In genomic region chr1:146494681-146495331, GRCm38 (mm10) we compare ENCODE assay signal across 8 mouse cellular contexts. TPM values are rescaled to one million over a fixed set of nuclear protein-coding genes. Genes with fewer than 3 reads are reported as not detected.
DNase-seq lines count a peak whose midpoint lies in the region; ATAC-seq and TF ChIP-seq lines count a peak whose summit lies in the region.

Brinp3 (plus strand) TSS chr1:146494760.

- H3K4me3 ChIP-seq in kidney, postnatal 0 days (replicated peaks; ENCODE audit: low read depth, low read length), result 0 out of 2 replicates have a peak within 1 kb of the TSS, but pooled peaks have one; percentile 3
- peak within 1 kb of the TSS; percentile 34 for H3K4me3 ChIP-seq in hindbrain, embryonic 11.5 days (ENCODE audit: low read depth, low read length)
- H3K4me3 ChIP-seq in limb, embryonic 15.5 days, result peak within 1 kb of the TSS; percentile 19

- H3K4me1 ChIP-seq in kidney, postnatal 0 days (replicated peaks; ENCODE audit: insufficient read depth, low read length), result no peaks in the 10 kb centered on the region
- H3K4me1 ChIP-seq in hindbrain, embryonic 11.5 days (replicated peaks; ENCODE audit: control insufficient read depth, insufficient read depth, low read length), result no peaks in the 10 kb centered on the region
- peaks cover 13% of the 10 kb centered on the region; the same call in 1 of the 2 replicates for H3K4me1 ChIP-seq in limb, embryonic 15.5 days

- no peak for DNase-seq in kidney, postnatal 0 days (ENCODE audit: low spot score)
- DNase-seq in kidney, adult 8-10 months, result no peak
- peak; percentile 45 to 68 for DNase-seq in cerebellum, postnatal 36 days
- DNase-seq in hindbrain, embryonic 11.5 days (ENCODE audit: low spot score), result peak; percentile 41
- peak; percentile 37 for DNase-seq in right cerebral cortex, postnatal 25 days
- no peak for DNase-seq in thymus, postnatal 25 days
- DNase-seq in kidney, postnatal 4 days, result no peak

- no peak for TF ChIP-seq CTCF in kidney, postnatal 0 days (IDR thresholded peaks at IDR 0.05; ENCODE audit: low read depth)

- no peaks in the 10 kb centered on the region for H3K9me3 ChIP-seq in kidney, postnatal 0 days (replicated peaks; ENCODE audit: low read length)
- H3K9me3 ChIP-seq in hindbrain, embryonic 11.5 days (ENCODE audit: control insufficient read depth, low read length), result no peaks in the 10 kb centered on the region
- H3K9me3 ChIP-seq in limb, embryonic 15.5 days, result no peaks in the 10 kb centered on the region

- no peak within 1 kb of the TSS for H3K9ac ChIP-seq in kidney, postnatal 0 days (ENCODE audit: low read depth, low read length)
- peak within 1 kb of the TSS; percentile 50; the same call in 1 of the 2 replicates for H3K9ac ChIP-seq in hindbrain, embryonic 11.5 days (ENCODE audit: low read depth, low read length)
- H3K9ac ChIP-seq in limb, embryonic 15.5 days, result no peak within 1 kb of the TSS

- no peaks in the 10 kb centered on the region for H3K36me3 ChIP-seq in kidney, postnatal 0 days (ENCODE audit: insufficient read depth, low read length)
- H3K36me3 ChIP-seq in hindbrain, embryonic 11.5 days (ENCODE audit: control insufficient read depth, insufficient read depth, low read length), result no peaks in the 10 kb centered on the region
- no peaks in the 10 kb centered on the region for H3K36me3 ChIP-seq in limb, embryonic 15.5 days

- no peak within 1 kb of the TSS for H3K27ac ChIP-seq in kidney, postnatal 0 days
- H3K27ac ChIP-seq in hindbrain, embryonic 11.5 days (ENCODE audit: low read depth, low read length), result no peak within 1 kb of the TSS
- no peak within 1 kb of the TSS for H3K27ac ChIP-seq in limb, embryonic 15.5 days

- H3K27me3 ChIP-seq in kidney, postnatal 0 days (ENCODE audit: insufficient read depth, low read length), result 0 out of 2 replicates have a peak, but pooled peaks cover 11% of the 10 kb centered on the region
- H3K27me3 ChIP-seq in hindbrain, embryonic 11.5 days (ENCODE audit: control insufficient read depth, insufficient read depth, low read length), result peaks cover 10% of the 10 kb centered on the region; the same call in 1 of the 2 replicates
- H3K27me3 ChIP-seq in limb, embryonic 15.5 days, result peaks cover 35% of the 10 kb centered on the region

- WGBS in kidney, postnatal 0 days, result under 1% methylated on average over 19 of the region's 19 CpGs
- WGBS in hindbrain, embryonic 11.5 days, result under 1% methylated on average over 19 of the region's 19 CpGs
- 1% methylated on average over 19 of the region's 19 CpGs for WGBS in limb, embryonic 15.5 days

- ATAC-seq in kidney, postnatal 0 days (replicated peaks; ENCODE audit: low FRiP score, low read depth), result no peak
- ATAC-seq in hindbrain, embryonic 11.5 days (ENCODE audit: low FRiP score), result 0 out of 2 replicates have a peak, but pooled peaks have one; percentile 36
- ATAC-seq in limb, embryonic 15.5 days (ENCODE audit: insufficient number of reproducible peaks, low FRiP score, low TSS enrichment, low read depth), result no peak

- H3K4me2 ChIP-seq in kidney, postnatal 0 days (ENCODE audit: low read length), result peak within 1 kb of the TSS; percentile 25
- peak within 1 kb of the TSS; percentile 71 for H3K4me2 ChIP-seq in hindbrain, embryonic 11.5 days (replicated peaks; ENCODE audit: low read depth, low read length)
- peak within 1 kb of the TSS; percentile 41 for H3K4me2 ChIP-seq in limb, embryonic 15.5 days

RNA-seq across cellular contexts. Expression of gene Brinp3, which starts in this region (rescaled TPM):
- not detected in 2 replicates for polyA plus RNA-seq in kidney, postnatal 0 days (2015; fragmentation: Nextera tagmentation; extraction: Ambion mirVana)
- polyA plus RNA-seq in hindbrain, embryonic 11.5 days (2014; fragmentation: Nextera tagmentation; extraction: Ambion mirVana), result 0.95 and 0.97 TPM in 2 replicates
- 1.9 TPM in 2 replicates for polyA plus RNA-seq in limb, embryonic 15.5 days (2015; fragmentation: Nextera tagmentation; extraction: Ambion mirVana)

Comparison
In these comparisons a context has a peak if more than half of its experiments do, and no peak if none do; other contexts are left out.
1. Peak in DNase-seq, ATAC-seq, H3K4me3 ChIP-seq, H3K9ac ChIP-seq and H3K4me2 ChIP-seq in hindbrain, embryonic 11.5 days; RNA of the gene not detected or under 1 TPM.
2. DNase-seq: peak in cerebellum, postnatal 36 days (2 of 2) and right cerebral cortex, postnatal 25 days (single experiment); none in kidney, postnatal 0 days (single experiment), kidney, adult 8-10 months (0 of 2), thymus, postnatal 25 days (single experiment) and kidney, postnatal 4 days (0 of 2).
3. Peak in every context shown above with its lines, with median percentiles within 50 percentile points of each other: H3K4me2 ChIP-seq and H3K4me3 ChIP-seq.